Mouse (Mus musculus): ENCODE results near the gene Sdccag8.

- no peak for TF ChIP-seq POLR2A (IDR thresholded peaks at IDR 0.05; ENCODE audit: low read depth, low read length)
- no peak for TF ChIP-seq CTCF (conservative IDR thresholded peaks at IDR 0.05; ENCODE audit: insufficient read depth, insufficient read length, low read depth, low read length)
Measured at GRCm38 (mm10) chr1:176932320-176932950, 118.0 kb downstream of the Sdccag8 start.
